Mouse (Mus musculus): ENCODE data around the gene Tmem141. TPM values are rescaled to one million over a fixed set of nuclear protein-coding genes. Genes with fewer than 3 reads are reported as not detected.
A peak's percentile ranks its signal among the peaks of the same experiment; 100 is the strongest.

The Tmem141 gene
- polyA plus RNA-seq, 1 experiment from 2014 or later, result 37.6 TPM

DNA sequence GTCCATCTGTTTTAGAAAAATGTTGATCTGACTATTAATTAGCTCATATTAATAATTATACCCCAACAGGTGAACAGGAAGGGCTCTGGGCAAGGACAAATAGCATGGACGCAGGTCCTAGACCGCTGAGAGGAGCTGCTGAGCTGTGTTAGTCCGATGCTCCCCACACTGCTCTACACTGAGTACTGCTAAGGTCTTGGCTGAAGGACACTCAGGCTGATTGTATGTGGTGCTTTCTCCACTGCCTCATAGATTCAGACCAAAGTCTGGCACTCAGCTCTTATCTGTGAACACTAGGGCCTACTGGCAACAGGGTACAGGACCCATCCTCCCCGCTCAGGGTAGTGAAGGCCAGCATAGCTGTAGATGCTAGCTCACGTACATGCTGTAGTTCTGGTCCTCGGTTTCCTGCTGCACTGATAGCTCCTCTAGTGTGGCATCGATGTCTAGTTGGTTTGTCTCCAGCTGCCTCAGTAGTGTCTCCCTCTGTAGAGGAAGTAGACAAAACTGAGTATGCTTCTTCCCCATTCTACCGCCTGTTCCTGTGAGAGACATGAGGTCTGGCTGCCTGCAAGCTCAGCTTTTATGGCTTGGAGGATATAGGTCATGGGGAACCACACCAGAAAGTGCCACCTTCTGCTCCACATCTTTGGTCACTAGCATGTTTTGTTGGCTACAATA lies 33.4 kb downstream of the Tmem141 start:
- Histone ChIP-seq H3K4me1 (ENCODE audit: insufficient read depth, low read length) (no peaks in the 10 kb centered on the region), H3K27ac (ENCODE audit: low read length) (no peak overlapping the region), H3K27me3 (ENCODE audit: insufficient read depth, low read length) (no peaks in the 10 kb centered on the region), H3K36me3 (ENCODE audit: insufficient read depth, low read length) (peaks cover 79% of the 10 kb centered on the region), H3K4me3 (ENCODE audit: low read length) (no peak overlapping the region), H3K9ac (replicated peaks; ENCODE audit: low read length) (no peak overlapping the region), H3K9me3 (ENCODE audit: low read length) (no peaks in the 10 kb centered on the region), H3K4me2 (replicated peaks; ENCODE audit: low read depth, low read length) (no peak overlapping the region)
- WGBS, result 94% methylated on average over 8 of the region's 8 CpGs
- ATAC-seq (ENCODE audit: low FRiP score, low TSS enrichment), result no peak

- H3K27ac ChIP-seq (ENCODE audit: low read length), result no peak overlapping the region
- no peaks in the 10 kb centered on the region for H3K27me3 ChIP-seq (ENCODE audit: insufficient read depth, low read length)
- 89% methylated on average over 8 of the region's 8 CpGs for WGBS
- no peak overlapping the region for H3K4me3 ChIP-seq (ENCODE audit: low read length)
- no peak overlapping the region for H3K9ac ChIP-seq (replicated peaks; ENCODE audit: low read length)
- no peaks in the 10 kb centered on the region for H3K9me3 ChIP-seq (ENCODE audit: low read length)
- no peak overlapping the region for H3K4me2 ChIP-seq (replicated peaks; ENCODE audit: low read depth, low read length)
- H3K36me3 ChIP-seq (ENCODE audit: insufficient read depth, low read length), result peaks cover 71% of the 10 kb centered on the region
- peaks cover 6% of the 10 kb centered on the region; the same call in 1 of the 2 replicates for H3K4me1 ChIP-seq (ENCODE audit: insufficient read depth, low read length)
- no peak for ATAC-seq (ENCODE audit: low FRiP score, low TSS enrichment)
Observed at GRCm38 (mm10) chr2:25587290-25587689, 34.5 kb downstream of the Tmem141 start.

DNA sequence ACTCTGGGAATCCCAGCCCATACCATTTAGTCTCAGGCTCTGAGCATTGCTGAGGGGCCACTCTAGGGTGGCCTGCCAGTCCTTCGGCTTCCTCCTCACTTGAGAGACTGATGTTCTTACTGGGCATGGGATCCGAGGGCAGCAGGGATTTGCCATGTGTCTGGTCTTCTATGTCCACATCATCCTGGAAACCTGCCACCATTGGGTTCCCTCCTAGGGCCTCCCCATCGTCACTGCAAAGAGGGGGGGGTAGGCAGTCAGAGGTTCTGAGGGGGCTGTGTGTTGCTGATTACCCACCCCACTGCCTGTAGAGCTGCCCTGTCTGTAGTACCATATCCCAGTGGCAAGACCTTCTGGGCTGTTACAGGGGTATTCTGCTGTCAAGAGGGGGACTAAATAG lies 36.2 kb downstream of the Tmem141 start:
- WGBS, result 78% methylated on average over 3 of the region's 3 CpGs
- H3K36me3 ChIP-seq (ENCODE audit: insufficient read depth, low read length), result peaks cover 56% of the 10 kb centered on the region
- no peak for ATAC-seq (ENCODE audit: low FRiP score, low TSS enrichment)

GRCm38 (mm10) chr2:25584856-25585255 lies 36.9 kb downstream of the Tmem141 start:
- Histone ChIP-seq H3K27me3 (ENCODE audit: insufficient read depth, low read length) (peaks cover 14% of the 10 kb centered on the region), H3K9me3 (ENCODE audit: low read length) (no peaks in the 10 kb centered on the region), H3K4me2 (replicated peaks; ENCODE audit: low read depth, low read length) (no peak overlapping the region), H3K4me3 (ENCODE audit: low read length) (no peak overlapping the region), H3K4me1 (ENCODE audit: insufficient read depth, low read length) (peaks cover 19% of the 10 kb centered on the region), H3K27ac (ENCODE audit: low read length) (no peak overlapping the region), H3K9ac (replicated peaks; ENCODE audit: low read length) (no peak overlapping the region), H3K36me3 (ENCODE audit: insufficient read depth, low read length) (peaks cover 49% of the 10 kb centered on the region)
- no peak for ATAC-seq (ENCODE audit: low FRiP score, low TSS enrichment)
- WGBS, result 88% methylated on average over 4 of the region's 4 CpGs

More for the DNA sequence above, 36.2 kb downstream of the Tmem141 start:
- H3K9me3 ChIP-seq (ENCODE audit: low read length), result no peaks in the 10 kb centered on the region
- no peak overlapping the region for H3K4me3 ChIP-seq (ENCODE audit: low read length)
- H3K4me2 ChIP-seq (replicated peaks; ENCODE audit: low read depth, low read length), result no peak overlapping the region
- no peak overlapping the region for H3K9ac ChIP-seq (replicated peaks; ENCODE audit: low read length)
- peaks cover 17% of the 10 kb centered on the region for H3K4me1 ChIP-seq (ENCODE audit: insufficient read depth, low read length)
- peaks cover 6% of the 10 kb centered on the region for H3K27me3 ChIP-seq (ENCODE audit: insufficient read depth, low read length)
- H3K27ac ChIP-seq (ENCODE audit: low read length), result no peak overlapping the region

DNA sequence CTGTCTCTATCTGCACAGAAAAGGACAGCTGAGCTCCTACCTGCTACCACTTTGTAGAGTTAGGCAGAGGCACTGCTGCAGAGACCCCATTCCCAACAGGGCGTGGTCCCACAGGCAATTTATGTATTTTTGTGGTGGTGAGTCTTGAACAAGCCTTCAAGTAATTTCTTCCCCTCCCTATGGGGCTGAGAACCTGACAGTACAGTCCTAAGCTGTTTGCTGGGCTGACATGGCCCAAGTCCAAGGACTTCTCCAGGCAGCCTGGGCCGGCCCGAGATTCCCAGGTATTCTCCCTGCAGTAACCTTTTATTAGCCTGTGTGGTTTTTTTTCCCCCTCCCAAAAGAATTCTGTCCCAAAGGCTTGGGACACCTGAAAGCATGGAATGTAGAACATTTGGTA lies 37.7 kb downstream of the Tmem141 start:
- Histone ChIP-seq H3K9me3 (ENCODE audit: low read length) (no peaks in the 10 kb centered on the region), H3K4me2 (replicated peaks; ENCODE audit: low read depth, low read length) (no peak overlapping the region), H3K27me3 (ENCODE audit: insufficient read depth, low read length) (peaks cover 21% of the 10 kb centered on the region), H3K4me1 (ENCODE audit: insufficient read depth, low read length) (peaks cover 26% of the 10 kb centered on the region), H3K36me3 (ENCODE audit: insufficient read depth, low read length) (peaks cover 48% of the 10 kb centered on the region), H3K4me3 (ENCODE audit: low read length) (no peak overlapping the region), H3K9ac (replicated peaks; ENCODE audit: low read length) (no peak overlapping the region), H3K27ac (ENCODE audit: low read length) (no peak overlapping the region)
- no peak for ATAC-seq (ENCODE audit: low FRiP score, low TSS enrichment)
- 88% methylated on average over 3 of the region's 3 CpGs for WGBS

GRCm38 (mm10) chr2:25583571-25583970 lies 38.2 kb downstream of the Tmem141 start:
- WGBS, result 57% methylated on average over 4 of the region's 4 CpGs
- H3K4me1 ChIP-seq (ENCODE audit: insufficient read depth, low read length), result peaks cover 32% of the 10 kb centered on the region
- H3K4me3 ChIP-seq (ENCODE audit: low read length), result no peak overlapping the region
- H3K36me3 ChIP-seq (ENCODE audit: insufficient read depth, low read length), result peaks cover 45% of the 10 kb centered on the region
- peaks cover 27% of the 10 kb centered on the region for H3K27me3 ChIP-seq (ENCODE audit: insufficient read depth, low read length)
- H3K27ac ChIP-seq (ENCODE audit: low read length), result no peak overlapping the region
- no peaks in the 10 kb centered on the region for H3K9me3 ChIP-seq (ENCODE audit: low read length)
- no peak for ATAC-seq (ENCODE audit: low FRiP score, low TSS enrichment)
- H3K4me2 ChIP-seq (replicated peaks; ENCODE audit: low read depth, low read length), result no peak overlapping the region
- no peak overlapping the region for H3K9ac ChIP-seq (replicated peaks; ENCODE audit: low read length)

DNA sequence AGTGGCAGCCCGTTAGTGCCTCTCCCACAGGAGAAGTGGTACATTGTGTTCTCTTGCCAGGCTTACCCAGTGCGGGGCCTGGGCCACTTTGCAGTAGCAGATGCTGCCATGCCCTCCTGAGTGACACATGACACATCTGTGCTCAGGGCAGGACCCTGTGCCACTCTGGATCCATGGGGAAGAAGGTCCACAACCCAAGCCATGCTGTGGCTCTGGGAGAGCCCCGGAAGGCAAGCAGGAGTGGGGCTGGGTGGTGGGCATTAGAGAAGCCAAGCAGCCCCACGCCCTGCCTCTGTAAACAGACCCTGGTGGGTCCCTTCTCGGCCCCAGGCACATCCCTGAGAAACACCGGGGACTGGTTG lies 38.7 kb downstream of the Tmem141 start:
- ATAC-seq (ENCODE audit: low FRiP score, low TSS enrichment), result no peak
- peaks cover 31% of the 10 kb centered on the region for H3K27me3 ChIP-seq (ENCODE audit: insufficient read depth, low read length)
- H3K9me3 ChIP-seq (ENCODE audit: low read length), result no peaks in the 10 kb centered on the region
- peaks cover 36% of the 10 kb centered on the region for H3K4me1 ChIP-seq (ENCODE audit: insufficient read depth, low read length)
- no peak overlapping the region for H3K4me2 ChIP-seq (replicated peaks; ENCODE audit: low read depth, low read length)
- peaks cover 40% of the 10 kb centered on the region for H3K36me3 ChIP-seq (ENCODE audit: insufficient read depth, low read length)
- no peak overlapping the region for H3K4me3 ChIP-seq (ENCODE audit: low read length)
- H3K27ac ChIP-seq (ENCODE audit: low read length), result no peak overlapping the region
- no peak overlapping the region for H3K9ac ChIP-seq (replicated peaks; ENCODE audit: low read length)
- 82% methylated on average over 6 of the region's 6 CpGs for WGBS

DNA sequence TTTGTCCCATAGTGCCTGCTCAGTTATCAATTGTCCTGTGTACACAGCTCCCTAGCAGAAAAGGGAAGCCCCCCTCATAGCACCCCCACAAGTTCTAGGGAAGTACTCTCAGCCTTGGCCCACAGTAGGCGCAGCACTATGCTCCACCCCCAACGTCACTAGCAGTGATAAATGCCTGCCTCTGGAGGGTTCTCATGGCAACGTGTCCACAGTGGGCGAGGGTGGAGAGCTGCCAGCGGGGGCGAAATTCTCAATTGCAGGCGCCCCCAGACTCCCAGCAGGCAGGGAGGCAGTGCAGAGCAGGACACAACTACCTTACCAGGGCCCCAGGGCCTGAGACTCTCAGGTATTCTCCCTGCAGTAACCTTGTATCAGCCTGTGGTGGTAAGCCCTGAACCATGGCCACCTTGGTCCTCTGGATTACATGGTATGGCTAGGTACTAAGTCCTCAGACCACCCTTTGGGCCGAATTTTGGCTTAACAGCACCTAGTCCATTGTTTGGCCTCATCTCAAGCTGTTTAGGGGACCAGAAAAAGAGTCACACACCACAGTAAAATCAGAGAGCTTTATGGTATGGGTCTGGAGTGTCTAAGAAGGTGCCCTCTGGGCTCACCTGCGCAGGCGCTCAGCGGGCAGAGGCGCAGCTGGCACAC lies 39.2 kb downstream of the Tmem141 start:
- H3K9ac ChIP-seq (replicated peaks; ENCODE audit: low read length), result no peak overlapping the region
- no peak overlapping the region for H3K4me2 ChIP-seq (replicated peaks; ENCODE audit: low read depth, low read length)
- H3K27me3 ChIP-seq (ENCODE audit: insufficient read depth, low read length), result peaks cover 36% of the 10 kb centered on the region
- H3K36me3 ChIP-seq (ENCODE audit: insufficient read depth, low read length), result peaks cover 36% of the 10 kb centered on the region
- ATAC-seq (ENCODE audit: low FRiP score, low TSS enrichment), result no peak
- WGBS, result 48% methylated on average over 12 of the region's 12 CpGs
- H3K4me1 ChIP-seq (ENCODE audit: insufficient read depth, low read length), result peaks cover 41% of the 10 kb centered on the region
- H3K9me3 ChIP-seq (ENCODE audit: low read length), result no peaks in the 10 kb centered on the region
- H3K27ac ChIP-seq (ENCODE audit: low read length), result no peak overlapping the region
- no peak overlapping the region for H3K4me3 ChIP-seq (ENCODE audit: low read length)

- Histone ChIP-seq H3K27ac (ENCODE audit: low read length) (no peak overlapping the region), H3K36me3 (ENCODE audit: insufficient read depth, low read length) (peaks cover 29% of the 10 kb centered on the region), H3K4me2 (replicated peaks; ENCODE audit: low read depth, low read length) (no peak overlapping the region), H3K27me3 (ENCODE audit: insufficient read depth, low read length) (peaks cover 43% of the 10 kb centered on the region), H3K9me3 (ENCODE audit: low read length) (no peaks in the 10 kb centered on the region), H3K4me1 (ENCODE audit: insufficient read depth, low read length) (peaks cover 48% of the 10 kb centered on the region), H3K9ac (replicated peaks; ENCODE audit: low read length) (no peak overlapping the region), H3K4me3 (ENCODE audit: low read length) (no peak overlapping the region)
- 32% methylated on average over 6 of the region's 6 CpGs for WGBS
- ATAC-seq (ENCODE audit: low FRiP score, low TSS enrichment), result no peak
Observed at GRCm38 (mm10) chr2:25581901-25582301, 39.9 kb downstream of the Tmem141 start.

DNA sequence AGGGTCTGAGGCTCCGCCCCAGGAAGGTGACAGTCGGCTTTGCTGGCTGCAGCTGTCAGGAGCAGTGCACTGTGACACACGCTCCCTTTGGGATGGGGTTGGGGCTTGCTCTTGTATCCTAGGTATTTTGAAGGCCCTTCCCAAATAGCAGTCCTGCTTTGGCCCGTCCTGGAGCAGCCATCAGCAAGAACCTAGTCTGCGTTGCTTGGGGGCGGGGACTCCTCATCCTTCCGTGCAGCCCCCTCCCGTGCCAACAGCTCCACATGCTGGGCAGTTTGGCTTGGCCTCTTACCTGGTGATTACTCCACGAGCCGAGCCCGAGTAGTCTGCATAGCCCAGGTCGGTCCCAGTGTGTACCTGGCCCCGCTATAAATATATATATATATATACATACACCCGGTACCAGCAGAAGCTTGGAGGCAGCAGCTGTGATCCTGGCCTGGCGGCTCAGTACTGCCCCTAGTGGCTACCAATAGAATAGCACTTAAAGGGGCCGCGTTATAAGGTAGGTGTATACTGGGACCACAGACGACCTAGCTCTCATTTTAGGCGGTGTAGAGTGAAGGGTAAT lies 40.4 kb downstream of the Tmem141 start, which contains the start of gene Ajm1:
TSS of gene Ajm1 (minus strand) at position 464 of the 571 bp plus-strand sequence.
- ATAC-seq (ENCODE audit: low FRiP score, low TSS enrichment), result peak; percentile 60
- 6% methylated on average over 19 of the region's 19 CpGs for WGBS

More for the DNA sequence above, 40.4 kb downstream of the Tmem141 start, which contains the start of gene Ajm1:
- peaks cover 48% of the 10 kb centered on the region for H3K4me1 ChIP-seq (ENCODE audit: insufficient read depth, low read length)
- peaks cover 49% of the 10 kb centered on the region for H3K27me3 ChIP-seq (ENCODE audit: insufficient read depth, low read length)
- H3K9me3 ChIP-seq (ENCODE audit: low read length), result no peaks in the 10 kb centered on the region
- peaks cover 26% of the 10 kb centered on the region for H3K36me3 ChIP-seq (ENCODE audit: insufficient read depth, low read length)
- H3K4me2 ChIP-seq (replicated peaks; ENCODE audit: low read depth, low read length), result peak within 1 kb of the TSS; percentile 74
- H3K27ac ChIP-seq (ENCODE audit: low read length), result no peak within 1 kb of the TSS
- peak within 1 kb of the TSS; percentile 27 for H3K9ac ChIP-seq (replicated peaks; ENCODE audit: low read length)
- peak within 1 kb of the TSS; percentile 42 for H3K4me3 ChIP-seq (ENCODE audit: low read length)
